Mouse (Mus musculus) CH12.LX (cell line): ENCODE measurements around the gene Glrp1.

Experiments
- CTCF ChIP-seq, 2 experiments: IDR thresholded peaks in 1 of 2; conservative IDR thresholded peaks in 1 of 2; 2 replicates each; pipeline ENCODE4 v1.5.1; 2011 to 2012; ENCODE audit warnings: low read depth in 2 of 2, low read length in 2 of 2, improper control_type of control experiment in 1 of 2, inconsistent platforms in 1 of 2, mild to moderate bottlenecking in 1 of 2, moderate library complexity in 1 of 2
- EP300 ChIP-seq: IDR thresholded peaks from 2 replicates; pipeline ENCODE4 v1.6.1; 2011; ENCODE audit warnings: low read length, improper control_type of control experiment
- NRF1 ChIP-seq: IDR thresholded peaks from 2 replicates; pipeline ENCODE4 v1.6.1; 2014; ENCODE audit warnings: low read depth, mild to moderate bottlenecking, inconsistent platforms, low read length, improper control_type of control experiment, moderate library complexity
- POLR2A ChIP-seq: IDR thresholded peaks from 2 replicates; pipeline ENCODE4 v1.6.1; 2011; ENCODE audit warnings: low read depth, mild to moderate bottlenecking, improper control_type of control experiment, low read length
- POLR2AphosphoS2 ChIP-seq: IDR thresholded peaks from 2 replicates; pipeline ENCODE4 v1.6.1; 2011; ENCODE audit warnings: low read depth, low read length, improper control_type of control experiment

DNA sequence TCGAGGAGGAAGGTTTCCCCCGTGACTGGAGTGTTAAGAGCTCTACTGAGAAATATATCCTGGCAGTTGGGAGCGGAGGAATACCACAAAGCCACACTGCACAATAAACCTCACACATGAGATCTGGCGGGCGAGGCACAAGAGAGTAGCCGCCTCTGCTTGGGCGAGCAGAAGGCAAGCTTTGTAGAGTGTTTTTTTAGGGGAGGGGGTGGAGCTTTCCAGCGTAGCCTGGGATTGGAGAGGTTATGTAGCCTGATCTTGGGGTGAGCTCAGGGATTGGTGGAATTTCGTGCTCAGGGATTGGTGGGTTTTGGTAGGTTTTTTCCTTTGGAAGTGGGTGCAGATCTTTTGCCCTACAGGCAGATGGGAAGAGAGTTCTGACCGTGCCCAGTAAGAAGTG is 19.7 kb downstream of the Glrp1 start:
- TF ChIP-seq NRF1 (no peak), POLR2A (no peak), CTCF (conservative IDR thresholded peaks at IDR 0.05 in 1 of 2, IDR thresholded peaks at IDR 0.05 in 1 of 2; ENCODE audit: low read depth in 2 of 2, low read length in 2 of 2) (no peak), POLR2AphosphoS2 (no peak), EP300 (no peak)
